Mouse (Mus musculus) embryonic facial prominence, embryonic 13.5 days (tissue): Measurements from ENCODE around the gene Soga1. TPM values are rescaled to one million over a fixed set of nuclear protein-coding genes. Genes with fewer than 3 reads are reported as not detected.

Experiments
- ATAC-seq: fragments of 200-750 bp; cut with Nextera tagmentation; 2 replicates; pipeline ENCODE4 v1.8.0; 2017; ENCODE audit warnings: low read depth; ENCODE audit not compliant: insufficient number of reproducible peaks, insufficient read depth, low FRiP score, low TSS enrichment
- H3K27ac ChIP-seq: fragments of 300-500 bp; sonication (generic); 2 replicates; pipeline ENCODE4 v1.5.1; 2015; ENCODE audit warnings: moderate library complexity, mild to moderate bottlenecking, inconsistent platforms
- H3K27me3 ChIP-seq: fragments of 300-500 bp; sonication (generic); 2 replicates; pipeline ENCODE4 v1.6.1; 2015; ENCODE audit warnings: mild to moderate bottlenecking, inconsistent platforms
- H3K36me3 ChIP-seq: fragments of 300-500 bp; sonication (generic); 2 replicates; pipeline ENCODE4 v1.6.1; 2015; ENCODE audit warnings: mild to moderate bottlenecking, inconsistent platforms
- H3K4me1 ChIP-seq: fragments of 300-500 bp; sonication (generic); 2 replicates; pipeline ENCODE4 v1.6.1; 2015; ENCODE audit warnings: inconsistent platforms
- H3K4me2 ChIP-seq: fragments of 300-500 bp; sonication (generic); 2 replicates; pipeline ENCODE4 v1.6.1; 2015; ENCODE audit warnings: moderate library complexity, mild to moderate bottlenecking, inconsistent platforms
- H3K4me3 ChIP-seq: fragments of 300-500 bp; sonication (generic); 2 replicates; pipeline ENCODE4 v1.5.1; 2015; ENCODE audit warnings: mild to moderate bottlenecking, inconsistent platforms
- H3K9ac ChIP-seq: fragments of 300-500 bp; sonication (generic); 2 replicates; pipeline ENCODE4 v1.6.1; 2015; ENCODE audit warnings: mild to moderate bottlenecking, inconsistent platforms
- H3K9me3 ChIP-seq: fragments of 300-500 bp; sonication (generic); 2 replicates; pipeline ENCODE4 v1.6.1; 2016; ENCODE audit warnings: inconsistent platforms
- WGBS: fragments of 180-500 bp; shearing (Covaris S2); methylation state at CpG from one replicate; pipeline ENCODE4 v1.1.7; 2015; ENCODE audit warnings: mixed read lengths; 5-methylcytosine and 5-hydroxymethylcytosine counted together
- polyA plus RNA-seq: library from polyadenylated mRNA; unstranded; fragments of >200 nt; fragmentation: Nextera tagmentation; extraction: Ambion mirVana; gene quantifications from 2 replicates; pipeline ENCODE4 v1.2.1, GENCODE M21; 2015

Gene Soga1
- polyA plus RNA-seq, 1 experiment from 2014 or later: 7.1 TPM

- H3K9me3 ChIP-seq: no peaks in the 10 kb centered on the region
- 0 out of 2 replicates have a peak, but pooled peaks have one; percentile 17 for ATAC-seq
- H3K27me3 ChIP-seq: no peaks in the 10 kb centered on the region
- peak overlapping the region; percentile 96 for H3K4me2 ChIP-seq
- peak overlapping the region; percentile 99 for H3K27ac ChIP-seq
- H3K36me3 ChIP-seq: peaks cover 9% of the 10 kb centered on the region; the same call in 1 of the 2 replicates
- peak overlapping the region; percentile 98 for H3K9ac ChIP-seq
- peaks cover 51% of the 10 kb centered on the region for H3K4me1 ChIP-seq
- peak overlapping the region; percentile 93 for H3K4me3 ChIP-seq
- under 1% methylated on average over 68 of the region's 79 CpGs for WGBS
These were observed 828 bp downstream of the Soga1 start for GRCm38 (mm10) chr2:157078059-157078792.

GRCm38 (mm10) chr2:157077641-157078058, 1.4 kb downstream of the Soga1 start:
- no peak for ATAC-seq
- WGBS: 1% methylated on average over 15 of the region's 15 CpGs
- Histone ChIP-seq H3K4me3 (peak overlapping the region; percentile 93), H3K4me1 (peaks cover 57% of the 10 kb centered on the region), H3K27me3 (no peaks in the 10 kb centered on the region), H3K9ac (peak overlapping the region; percentile 98), H3K27ac (peak overlapping the region; percentile 99), H3K9me3 (no peaks in the 10 kb centered on the region), H3K36me3 (peaks cover 15% of the 10 kb centered on the region; the same call in 1 of the 2 replicates), H3K4me2 (peak overlapping the region; percentile 96)

- Histone ChIP-seq H3K4me3 (peak overlapping the region; percentile 93), H3K27me3 (no peaks in the 10 kb centered on the region), H3K9ac (peak overlapping the region; percentile 98), H3K4me2 (peak overlapping the region; percentile 96), H3K27ac (peak overlapping the region; percentile 99), H3K4me1 (peaks cover 62% of the 10 kb centered on the region), H3K36me3 (peaks cover 18% of the 10 kb centered on the region; the same call in 1 of the 2 replicates), H3K9me3 (no peaks in the 10 kb centered on the region)
- WGBS: 28% methylated on average over 5 of the region's 5 CpGs
- ATAC-seq: no peak
These were observed 1.9 kb downstream of the Soga1 start for GRCm38 (mm10) chr2:157077160-157077559.

GRCm38 (mm10) chr2:157076585-157076984, 2.5 kb downstream of the Soga1 start:
- peak overlapping the region; percentile 98 for H3K9ac ChIP-seq
- ATAC-seq: no peak
- H3K27ac ChIP-seq: no peak overlapping the region
- peaks cover 18% of the 10 kb centered on the region; the same call in 1 of the 2 replicates for H3K36me3 ChIP-seq
- H3K4me3 ChIP-seq: peak overlapping the region; percentile 93
- 77% methylated on average over 7 of the region's 7 CpGs for WGBS
- peak overlapping the region; percentile 96 for H3K4me2 ChIP-seq
- H3K4me1 ChIP-seq: peaks cover 67% of the 10 kb centered on the region
- no peaks in the 10 kb centered on the region for H3K27me3 ChIP-seq
- H3K9me3 ChIP-seq: no peaks in the 10 kb centered on the region

GRCm38 (mm10) chr2:157075685-157076084, 3.4 kb downstream of the Soga1 start:
- no peak for ATAC-seq
- Histone ChIP-seq H3K9me3 (no peaks in the 10 kb centered on the region), H3K4me3 (peak overlapping the region; percentile 93), H3K4me1 (peaks cover 76% of the 10 kb centered on the region), H3K9ac (peak overlapping the region; percentile 59), H3K27me3 (no peaks in the 10 kb centered on the region), H3K27ac (peak overlapping the region; percentile 72), H3K36me3 (peaks cover 18% of the 10 kb centered on the region; the same call in 1 of the 2 replicates), H3K4me2 (peak overlapping the region; percentile 96)
- WGBS: 40% methylated on average over 3 of the region's 3 CpGs

GRCm38 (mm10) chr2:157075226-157075625, 3.8 kb downstream of the Soga1 start:
- H3K27ac ChIP-seq: peak overlapping the region; percentile 72
- peaks cover 81% of the 10 kb centered on the region for H3K4me1 ChIP-seq
- 88% methylated on average over 3 of the region's 3 CpGs for WGBS
- no peak for ATAC-seq
- peaks cover 22% of the 10 kb centered on the region; the same call in 1 of the 2 replicates for H3K36me3 ChIP-seq
- peak overlapping the region; percentile 59 for H3K9ac ChIP-seq
- H3K27me3 ChIP-seq: no peaks in the 10 kb centered on the region
- H3K9me3 ChIP-seq: no peaks in the 10 kb centered on the region
- H3K4me3 ChIP-seq: peak overlapping the region; percentile 93
- H3K4me2 ChIP-seq: peak overlapping the region; percentile 96

GRCm38 (mm10) chr2:157074772-157075171, 4.3 kb downstream of the Soga1 start:
- WGBS: 66% methylated on average over 5 of the region's 5 CpGs
- H3K9me3 ChIP-seq: no peaks in the 10 kb centered on the region
- no peak overlapping the region for H3K4me3 ChIP-seq
- peak overlapping the region; percentile 96 for H3K4me2 ChIP-seq
- H3K36me3 ChIP-seq: peaks cover 25% of the 10 kb centered on the region; the same call in 1 of the 2 replicates
- H3K27ac ChIP-seq: peak overlapping the region; percentile 40; the same call in 1 of the 2 replicates
- peaks cover 82% of the 10 kb centered on the region for H3K4me1 ChIP-seq
- ATAC-seq: no peak
- H3K9ac ChIP-seq: 0 out of 2 replicates have a peak overlapping the region, but pooled peaks have one; percentile 21
- H3K27me3 ChIP-seq: no peaks in the 10 kb centered on the region

GRCm38 (mm10) chr2:157074186-157074724, 4.8 kb downstream of the Soga1 start:
- Histone ChIP-seq H3K36me3 (peaks cover 25% of the 10 kb centered on the region; the same call in 1 of the 2 replicates), H3K4me3 (no peak overlapping the region), H3K4me1 (peaks cover 85% of the 10 kb centered on the region), H3K27me3 (no peaks in the 10 kb centered on the region), H3K9ac (0 out of 2 replicates have a peak overlapping the region, but pooled peaks have one; percentile 22), H3K4me2 (peak overlapping the region; percentile 96), H3K27ac (peak overlapping the region; percentile 40; the same call in 1 of the 2 replicates), H3K9me3 (no peaks in the 10 kb centered on the region)
- ATAC-seq: no peak
- WGBS: 69% methylated on average over 9 of the region's 9 CpGs

- 63% methylated on average over 9 of the region's 9 CpGs for WGBS
- peak overlapping the region; percentile 40 for H3K27ac ChIP-seq
- no peak for ATAC-seq
These were observed 5.5 kb downstream of the Soga1 start for GRCm38 (mm10) chr2:157073378-157074052.

GRCm38 (mm10) chr2:157072316-157072990, 6.6 kb downstream of the Soga1 start:
- Histone ChIP-seq H3K9ac (0 out of 2 replicates have a peak overlapping the region, but pooled peaks have one; percentile 0), H3K27me3 (no peaks in the 10 kb centered on the region), H3K4me3 (no peak overlapping the region), H3K9me3 (no peaks in the 10 kb centered on the region), H3K4me2 (no peak overlapping the region), H3K27ac (0 out of 2 replicates have a peak overlapping the region, but pooled peaks have one; percentile 40), H3K4me1 (peaks cover 90% of the 10 kb centered on the region), H3K36me3 (peaks cover 25% of the 10 kb centered on the region; the same call in 1 of the 2 replicates)
- 53% methylated on average over 9 of the region's 9 CpGs for WGBS
- no peak for ATAC-seq

More at GRCm38 (mm10) chr2:157073378-157074052, 5.5 kb downstream of the Soga1 start:
- Histone ChIP-seq H3K4me1 (peaks cover 92% of the 10 kb centered on the region), H3K9ac (peak overlapping the region; percentile 22; the same call in 1 of the 2 replicates), H3K36me3 (peaks cover 25% of the 10 kb centered on the region; the same call in 1 of the 2 replicates), H3K4me3 (no peak overlapping the region), H3K27me3 (no peaks in the 10 kb centered on the region), H3K4me2 (peak overlapping the region; percentile 96), H3K9me3 (no peaks in the 10 kb centered on the region)
